Mouse (Mus musculus): ENCODE results near the gene Mast4.

DNA sequence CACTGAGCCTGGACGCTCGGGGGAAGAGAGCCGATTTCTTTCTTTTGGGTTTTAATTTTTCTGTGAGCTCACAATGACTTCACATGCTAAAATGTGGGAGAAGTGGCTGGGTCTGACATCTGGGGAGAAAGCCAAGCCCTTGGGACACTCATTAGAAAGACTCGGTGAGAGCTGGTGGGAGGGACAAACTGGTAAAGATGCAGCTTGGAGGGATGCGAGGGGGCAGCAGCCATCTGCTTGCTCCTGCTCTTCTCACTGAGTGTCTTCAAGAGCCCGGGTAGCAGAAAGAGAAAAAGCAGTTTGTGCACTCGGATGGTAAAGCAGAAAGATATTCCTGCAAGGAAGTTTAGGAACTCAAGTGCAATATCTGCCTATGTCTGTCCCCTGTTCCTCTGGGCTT is 34.9 kb upstream of the Mast4 start:
- TF ChIP-seq CTCF (IDR thresholded peaks at IDR 0.05; ENCODE audit: borderline replicate concordance, control insufficient read depth, extremely low read depth, insufficient read depth, low read length, poor library complexity) (no peak), POLR2A (IDR thresholded peaks at IDR 0.05; ENCODE audit: control insufficient read depth, extremely low read depth, insufficient read depth, low read length, poor library complexity) (no peak)

Data from thymus, adult 2 months (tissue).